Mouse (Mus musculus): ENCODE data around the gene Yipf4.
"Not testable (repeated sequence)": the region's sequence is repeated elsewhere in the genome, so short reads cannot be mapped to it uniquely, and the experiment has no call there.

Yipf4 gene

GRCm38 (mm10) chr17:74489024-74489900, at the start of gene Yipf4:
Gene Yipf4 (plus strand): TSS chr17:74489493.
- peak; percentile 98 for DNase-seq (ENCODE audit: low spot score)

GRCm38 (mm10) chr17:74440486-74440885, 48.8 kb upstream of the Yipf4 start:
- DNase-seq (ENCODE audit: low spot score), result no peak

- DNase-seq (ENCODE audit: low spot score), result no peak
These were observed 39.5 kb upstream of the Yipf4 start for GRCm38 (mm10) chr17:74449776-74450175.

DNA sequence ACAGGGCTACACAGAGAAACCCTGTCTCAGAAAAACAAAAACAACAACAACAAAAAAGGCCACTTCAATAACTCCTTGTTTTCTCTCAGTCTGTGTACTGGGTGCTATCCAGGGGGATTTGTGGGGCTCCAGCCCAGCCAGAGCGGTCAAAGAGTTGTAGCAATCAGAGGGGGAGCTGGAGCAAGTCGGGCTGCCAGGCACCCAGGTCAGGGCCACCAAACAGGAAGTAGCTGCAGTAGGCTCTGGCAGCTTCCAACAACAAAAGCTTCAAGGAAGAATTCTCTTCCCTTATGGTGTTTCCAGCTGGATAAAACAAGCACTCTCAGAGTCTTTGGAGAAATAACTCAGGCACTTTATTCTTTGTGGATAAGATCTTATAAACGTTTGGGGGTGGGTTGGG, 35.4 kb upstream of the Yipf4 start:
- DNase-seq (ENCODE audit: low spot score), result no peak

GRCm38 (mm10) chr17:74454660-74455059, 34.6 kb upstream of the Yipf4 start:
- no peak for DNase-seq (ENCODE audit: low spot score)

GRCm38 (mm10) chr17:74455426-74455825, 33.9 kb upstream of the Yipf4 start:
- no peak for DNase-seq (ENCODE audit: low spot score)

DNA sequence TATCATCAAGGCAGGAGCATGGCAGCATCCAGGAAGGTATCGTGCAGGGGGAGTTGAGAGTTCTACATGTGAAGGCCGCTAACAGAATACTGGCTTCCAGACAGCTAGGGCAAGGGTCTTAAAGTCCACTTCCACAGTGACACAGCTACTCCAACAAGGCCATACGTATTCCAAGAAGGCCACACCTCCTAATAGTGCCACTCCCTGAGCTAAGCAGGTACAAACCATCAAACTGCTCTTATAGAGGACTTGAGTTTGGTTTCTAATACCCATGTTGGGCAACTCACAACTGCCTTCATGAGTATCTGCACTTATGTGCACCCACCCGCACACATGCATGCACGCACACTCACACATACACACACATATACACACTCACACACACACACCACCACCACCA, 32.5 kb upstream of the Yipf4 start:
- no peak for DNase-seq (ENCODE audit: low spot score)

DNA sequence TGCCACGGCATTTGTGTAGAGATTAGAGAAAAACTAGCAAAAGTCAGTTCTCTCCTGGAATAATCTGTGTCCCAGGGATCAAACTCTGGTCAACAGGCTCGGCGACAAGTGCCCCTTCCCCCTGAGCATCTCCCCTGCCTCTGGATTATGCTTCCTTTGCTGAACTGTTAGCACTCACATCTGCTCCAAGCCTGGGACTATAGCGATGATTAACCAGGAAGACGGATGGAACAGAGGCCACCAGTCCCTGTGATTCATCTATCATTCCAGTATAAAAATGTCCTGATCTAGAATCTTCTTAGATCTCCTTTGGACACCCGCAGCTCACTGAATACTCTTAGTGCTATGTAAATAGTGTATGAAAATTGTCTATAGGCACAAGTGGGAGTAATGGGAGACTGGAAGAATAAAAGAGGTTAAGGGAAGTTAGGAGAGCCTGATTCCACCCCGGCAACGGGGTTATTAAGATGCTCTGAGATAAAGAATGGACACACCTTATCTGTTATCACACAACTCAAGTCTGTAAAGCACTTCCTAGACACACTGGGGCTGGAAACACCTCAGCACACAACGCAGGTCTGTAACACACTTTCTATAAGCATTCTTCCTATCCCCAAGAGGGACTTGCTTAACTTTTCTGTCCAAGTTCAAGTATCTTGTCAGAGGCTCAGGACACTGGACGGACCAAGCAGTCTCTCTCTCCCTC, 31.2 kb upstream of the Yipf4 start:
- DNase-seq (ENCODE audit: low spot score), result no peak

DNA sequence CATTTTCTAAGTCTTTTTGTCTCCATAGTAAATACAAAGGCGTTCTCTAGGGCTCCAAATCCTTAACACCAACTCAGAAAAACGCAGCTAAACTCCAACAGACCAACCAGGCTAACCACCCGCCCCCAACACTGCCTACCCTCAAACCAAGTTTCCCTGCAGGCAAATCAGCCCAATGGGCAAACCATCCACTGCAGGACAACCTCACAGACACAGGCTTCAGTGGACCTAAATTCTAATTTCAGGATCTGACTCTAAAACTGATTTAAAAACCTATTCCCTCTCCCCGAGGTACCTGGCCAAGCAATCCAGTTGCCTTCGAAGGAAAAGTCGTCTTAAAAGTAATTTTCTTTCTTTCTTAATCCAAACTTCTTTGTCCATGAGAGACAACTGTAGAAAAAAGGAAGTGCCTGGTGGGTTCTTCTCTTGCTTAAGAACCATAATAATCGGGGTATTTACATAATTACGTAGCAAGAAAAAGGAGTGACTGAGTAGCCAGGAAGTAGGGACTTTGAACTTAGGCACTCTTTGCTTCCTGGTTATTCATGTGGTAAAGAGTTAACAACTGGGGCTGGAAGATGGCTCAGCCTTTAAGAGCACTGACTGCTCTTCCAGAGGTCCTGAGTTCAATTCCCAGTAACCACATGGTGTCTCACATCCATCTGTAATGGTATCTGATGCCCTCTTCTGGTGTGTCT, 30.4 kb upstream of the Yipf4 start, which contains the start of gene Nlrc4:
Nlrc4 (minus strand) TSS at position 432 of the 698 bp plus-strand sequence.
- DNase-seq (ENCODE audit: low spot score), result no peak

- DNase-seq (ENCODE audit: low spot score), result no peak
These were observed 25.8 kb upstream of the Yipf4 start for GRCm38 (mm10) chr17:74463510-74463909.

- not testable (repeated sequence) for DNase-seq (ENCODE audit: low spot score)
These were observed 21.3 kb upstream of the Yipf4 start for GRCm38 (mm10) chr17:74467981-74468380.

- not testable (repeated sequence) for DNase-seq (ENCODE audit: low spot score)
These were observed 19.2 kb upstream of the Yipf4 start for GRCm38 (mm10) chr17:74470133-74470532.

GRCm38 (mm10) chr17:74480361-74481069, 8.8 kb upstream of the Yipf4 start:
- DNase-seq (ENCODE audit: low spot score), result no peak

DNA sequence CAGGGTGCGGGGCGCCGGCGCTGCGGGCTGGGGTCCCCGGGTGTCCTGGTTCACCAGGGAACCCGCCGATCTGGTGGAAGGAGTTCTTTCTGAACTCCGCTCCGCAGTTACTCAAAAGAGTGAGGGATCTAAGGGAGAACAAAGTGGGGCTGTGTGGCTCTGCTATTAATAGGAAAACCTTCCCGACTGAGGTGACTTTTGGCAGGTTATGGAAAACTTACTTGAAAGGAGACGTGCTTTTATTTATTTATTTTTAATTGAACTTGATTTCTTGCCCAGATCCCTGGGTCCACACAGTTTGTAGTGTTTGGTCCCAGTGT, 568 bp downstream of the Yipf4 start:
- no peak for DNase-seq (ENCODE audit: low spot score)

GRCm38 (mm10) chr17:74491565-74491964, 2.3 kb downstream of the Yipf4 start:
- no peak for DNase-seq (ENCODE audit: low spot score)

DNA sequence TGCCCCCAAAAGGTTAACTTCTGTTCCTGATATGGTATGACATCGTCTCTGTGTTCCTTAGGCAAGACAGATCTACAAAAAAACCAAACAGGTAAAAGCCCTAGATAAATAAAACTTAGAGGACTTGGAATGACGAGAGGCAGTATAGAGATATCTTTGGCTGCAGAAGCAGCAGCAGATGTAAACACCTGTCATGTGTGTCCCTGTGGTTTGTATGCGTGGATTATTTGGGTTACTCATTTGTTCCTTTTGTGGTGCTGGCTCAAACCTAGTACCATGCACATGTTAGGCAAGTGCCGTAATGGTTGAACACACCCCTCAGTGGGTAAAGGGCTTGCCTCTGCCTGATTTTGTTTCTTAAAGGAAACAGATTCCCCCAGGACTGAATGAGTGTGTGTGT, 10.9 kb downstream of the Yipf4 start:
- no peak for DNase-seq (ENCODE audit: low spot score)

DNA sequence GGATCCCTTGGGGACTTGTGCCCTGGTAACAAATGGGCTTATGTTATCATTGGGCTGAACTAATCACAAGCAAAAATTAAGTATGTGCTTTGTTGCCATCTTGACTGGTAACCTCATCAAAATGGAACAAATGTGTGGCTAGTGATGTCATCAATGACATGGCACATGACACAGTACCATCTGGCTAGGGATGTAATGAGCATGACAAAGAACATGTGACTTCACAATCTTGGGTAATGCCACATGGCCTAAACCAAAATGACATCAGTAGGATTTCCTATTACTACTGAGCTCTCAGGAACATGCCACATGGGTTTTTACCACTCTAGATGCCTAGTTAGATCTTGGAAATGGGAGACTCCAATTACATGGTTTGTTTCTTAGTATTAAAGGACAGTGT, 11.8 kb downstream of the Yipf4 start:
- DNase-seq (ENCODE audit: low spot score), result no peak

DNA sequence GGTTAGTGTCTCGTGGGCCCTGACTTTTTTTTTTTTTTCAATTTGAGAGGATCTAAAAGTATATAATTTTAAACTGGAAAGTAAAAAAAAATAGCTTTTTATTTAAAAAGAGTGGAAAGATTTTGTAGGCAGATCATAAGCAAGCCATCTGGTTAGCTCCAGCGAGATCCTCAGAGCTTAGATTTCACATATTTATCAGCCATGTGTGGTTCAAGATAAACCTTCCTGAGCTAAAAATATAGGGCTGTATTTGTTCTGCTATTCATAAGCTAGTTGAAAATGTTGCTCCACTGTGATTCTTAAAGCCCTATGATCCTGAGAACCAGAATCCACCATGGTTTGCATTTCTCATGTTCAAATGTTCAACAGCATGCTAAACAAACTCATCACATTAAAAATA, 18.6 kb downstream of the Yipf4 start:
- no peak for DNase-seq (ENCODE audit: low spot score)

GRCm38 (mm10) chr17:74508600-74508999, 19.3 kb downstream of the Yipf4 start:
- DNase-seq (ENCODE audit: low spot score), result no peak

- no peak for DNase-seq (ENCODE audit: low spot score)
These were observed 23.0 kb downstream of the Yipf4 start for GRCm38 (mm10) chr17:74512308-74512707.

- DNase-seq (ENCODE audit: low spot score), result no peak
These were observed 33.8 kb downstream of the Yipf4 start for GRCm38 (mm10) chr17:74522797-74523723.
